In genomic region chr14:48119648-48120270, GRCm38 (mm10) we compare ENCODE assay signal across 8 mouse cellular contexts. TPM values are rescaled to one million over a fixed set of nuclear protein-coding genes. Genes with fewer than 3 reads are reported as not detected.
DNase-seq lines count a peak whose midpoint lies in the region; ATAC-seq and TF ChIP-seq lines count a peak whose summit lies in the region.

No protein-coding gene starts in this region.

- H3K4me3 ChIP-seq in left cerebral cortex, adult 2 months: peak overlapping the region; percentile 73
- H3K4me3 ChIP-seq in forebrain, embryonic 14.5 days (ENCODE audit: low read depth, low read length): peak overlapping the region; percentile 83
- H3K4me3 ChIP-seq in limb, embryonic 13.5 days: peak overlapping the region; percentile 83
- H3K4me3 ChIP-seq in neural tube, embryonic 14.5 days (ENCODE audit: low read depth, low read length): peak overlapping the region; percentile 80

- no peaks in the 10 kb centered on the region for H3K36me3 ChIP-seq in forebrain, embryonic 14.5 days (ENCODE audit: control insufficient read depth, insufficient read depth, low read length)
- H3K36me3 ChIP-seq in limb, embryonic 13.5 days: no peaks in the 10 kb centered on the region
- no peaks in the 10 kb centered on the region for H3K36me3 ChIP-seq in neural tube, embryonic 14.5 days (ENCODE audit: control insufficient read depth, insufficient read depth, low read length)

- no peaks in the 10 kb centered on the region for H3K27me3 ChIP-seq in forebrain, embryonic 14.5 days (replicated peaks; ENCODE audit: control insufficient read depth, insufficient read depth, low read length)
- H3K27me3 ChIP-seq in limb, embryonic 13.5 days: 0 out of 2 replicates have a peak, but pooled peaks cover 2% of the 10 kb centered on the region
- no peaks in the 10 kb centered on the region for H3K27me3 ChIP-seq in neural tube, embryonic 14.5 days (ENCODE audit: control insufficient read depth, insufficient read depth, low read length)

- no peak for TF ChIP-seq CTCF in left cerebral cortex, adult 2 months (IDR thresholded peaks at IDR 0.05)

- ATAC-seq in forebrain, embryonic 14.5 days: no peak
- no peak; the same call in 1 of the 2 replicates for ATAC-seq in limb, embryonic 13.5 days (ENCODE audit: low FRiP score, low read depth)
- no peak for ATAC-seq in neural tube, embryonic 14.5 days (ENCODE audit: low read depth)

- WGBS in forebrain, embryonic 14.5 days: 3% methylated on average over 17 of the region's 17 CpGs
- WGBS in limb, embryonic 13.5 days: 5% methylated on average over 17 of the region's 17 CpGs
- 5% methylated on average over 17 of the region's 17 CpGs for WGBS in neural tube, embryonic 14.5 days

- DNase-seq in left cerebral cortex, adult 2 months (ENCODE audit: extremely low spot score in 1 of 2, low spot score in 2 of 2): no peak
- DNase-seq in left cerebral cortex, adult 9 months (ENCODE audit: low spot score in 2 of 2): no peak
- DNase-seq in forebrain, embryonic 14.5 days (ENCODE audit: low spot score): peak; percentile 57
- no peak for DNase-seq in thymus, postnatal 4 days
- DNase-seq in urinary bladder, adult 2 months (ENCODE audit: low spot score): no peak
- DNase-seq in thymus, postnatal 0 days (ENCODE audit: low spot score): no peak

- H3K9me3 ChIP-seq in forebrain, embryonic 14.5 days (replicated peaks; ENCODE audit: control insufficient read depth, low read length): no peaks in the 10 kb centered on the region
- no peaks in the 10 kb centered on the region for H3K9me3 ChIP-seq in limb, embryonic 13.5 days
- no peaks in the 10 kb centered on the region for H3K9me3 ChIP-seq in neural tube, embryonic 14.5 days (ENCODE audit: control insufficient read depth, low read length)

- intact Hi-C loops in left cerebral cortex, adult 2 months (cut with DNase I): loop anchor here (2.0 to 5.0 kb wide), 4 partner anchors 47 to 367 kb away; no protein-coding TSS in a partner anchor

- H3K27ac ChIP-seq in left cerebral cortex, adult 2 months: no peak overlapping the region
- H3K27ac ChIP-seq in forebrain, embryonic 14.5 days (ENCODE audit: low read depth, low read length): no peak overlapping the region
- H3K27ac ChIP-seq in limb, embryonic 13.5 days: no peak overlapping the region
- no peak overlapping the region for H3K27ac ChIP-seq in neural tube, embryonic 14.5 days (ENCODE audit: low read depth, low read length)

- peak overlapping the region; percentile 64 for H3K4me2 ChIP-seq in forebrain, embryonic 14.5 days (ENCODE audit: low read length)
- H3K4me2 ChIP-seq in limb, embryonic 13.5 days (replicated peaks): peak overlapping the region; percentile 84
- peak overlapping the region; percentile 71 for H3K4me2 ChIP-seq in neural tube, embryonic 14.5 days (ENCODE audit: low read depth, low read length)

- H3K4me1 ChIP-seq in forebrain, embryonic 14.5 days (ENCODE audit: control insufficient read depth, insufficient read depth, low read length): peaks cover 20% of the 10 kb centered on the region
- H3K4me1 ChIP-seq in limb, embryonic 13.5 days: peaks cover 43% of the 10 kb centered on the region
- H3K4me1 ChIP-seq in neural tube, embryonic 14.5 days (ENCODE audit: control insufficient read depth, insufficient read depth, low read length): peaks cover 21% of the 10 kb centered on the region; the same call in 1 of the 2 replicates

- 0 out of 2 replicates have a peak overlapping the region, but pooled peaks have one; percentile 9 for H3K9ac ChIP-seq in forebrain, embryonic 14.5 days (ENCODE audit: low read length)
- no peak overlapping the region for H3K9ac ChIP-seq in limb, embryonic 13.5 days
- H3K9ac ChIP-seq in neural tube, embryonic 14.5 days (replicated peaks; ENCODE audit: low read depth, low read length): no peak overlapping the region

RNA-seq across cellular contexts. Expression of gene Peli2, which starts 0.9 kb away (rescaled TPM):
- total RNA-seq in left cerebral cortex, adult 2 months (2021): 10 to 100 TPM; 19.3 to 23.1 TPM
- 5.1 and 7.5 TPM in 2 replicates for polyA plus RNA-seq in forebrain, embryonic 14.5 days (2014; fragmentation: Nextera tagmentation; extraction: Ambion mirVana)
- 9.0 and 10.4 TPM in 2 replicates for polyA plus RNA-seq in limb, embryonic 13.5 days (2015; fragmentation: Nextera tagmentation; extraction: Ambion mirVana)
- polyA plus RNA-seq in neural tube, embryonic 14.5 days (2014; fragmentation: Nextera tagmentation; extraction: Ambion mirVana): 7.5 and 13.3 TPM in 2 replicates
- 25.0 and 36.3 TPM in 2 replicates for polyA plus RNA-seq in urinary bladder, adult 2 months (2012; rRNA removed)
- polyA plus RNA-seq in thymus, postnatal 0 days (2015; fragmentation: Nextera tagmentation; extraction: Ambion mirVana): 1.0 and 2.2 TPM in 2 replicates
